Mouse (Mus musculus) small intestine, adult 2 months (tissue): ENCODE measurements around the gene Cuedc1. TPM values are rescaled to one million over a fixed set of nuclear protein-coding genes. Genes with fewer than 3 reads are reported as not detected.

Source experiments
- H3K27ac ChIP-seq: fragments of 200-500 bp; 2 replicates; pipeline ENCODE4 v1.5.1; 2012; ENCODE audit warnings: low read depth, low read length, control low read depth, inconsistent platforms; ENCODE audit not compliant: insufficient read depth
- H3K27me3 ChIP-seq: fragments of 200-500 bp; 2 replicates; pipeline ENCODE4 v1.6.1; 2012; ENCODE audit warnings: mild to moderate bottlenecking, moderate library complexity, low read length, inconsistent platforms; ENCODE audit not compliant: control insufficient read depth, insufficient read depth
- H3K36me3 ChIP-seq: fragments of 200-500 bp; 2 replicates; pipeline ENCODE4 v1.6.1; 2012; ENCODE audit warnings: mild to moderate bottlenecking, low read length, control low read depth, inconsistent platforms; ENCODE audit not compliant: control insufficient read depth, insufficient read depth
- H3K4me1 ChIP-seq: fragments of 200-500 bp; 2 replicates; pipeline ENCODE4 v1.6.1; 2012; ENCODE audit warnings: low read length, inconsistent platforms, mixed read lengths; ENCODE audit not compliant: control insufficient read depth, insufficient read depth, insufficient read length
- H3K4me3 ChIP-seq: fragments of 200-500 bp; 2 replicates; pipeline ENCODE4 v1.5.1; 2012; ENCODE audit warnings: low read depth, mild to moderate bottlenecking, control low read depth, inconsistent platforms, low read length, moderate library complexity
- CTCF ChIP-seq: fragments of 200-500 bp; IDR thresholded peaks from 2 replicates; pipeline ENCODE4 v1.5.1; 2012; ENCODE audit warnings: low read depth, mild to moderate bottlenecking, control low read depth, inconsistent platforms, low read length, moderate library complexity, mixed read lengths; ENCODE audit not compliant: insufficient replicate concordance, insufficient read length; ENCODE audit errors: extremely low read depth
- POLR2A ChIP-seq: fragments of 200-500 bp; IDR thresholded peaks from 2 replicates; pipeline ENCODE4 v1.6.1; 2012; ENCODE audit warnings: low read depth, mild to moderate bottlenecking, control low read depth, inconsistent platforms, low read length, moderate library complexity
- WGBS: fragments of 180-500 bp; shearing (Covaris S2); methylation state at CpG from one replicate; pipeline ENCODE4 v1.1.7; 2018; 5-methylcytosine and 5-hydroxymethylcytosine counted together
- polyA plus RNA-seq: library from polyadenylated mRNA; depleted of rRNA; stranded (reverse); fragments of >200 nt; gene quantifications from 2 replicates; pipeline ENCODE4 v1.2.3, GENCODE M21; 2012

Cuedc1 gene
- polyA plus RNA-seq, 1 experiment, result 13.3 TPM

DNA sequence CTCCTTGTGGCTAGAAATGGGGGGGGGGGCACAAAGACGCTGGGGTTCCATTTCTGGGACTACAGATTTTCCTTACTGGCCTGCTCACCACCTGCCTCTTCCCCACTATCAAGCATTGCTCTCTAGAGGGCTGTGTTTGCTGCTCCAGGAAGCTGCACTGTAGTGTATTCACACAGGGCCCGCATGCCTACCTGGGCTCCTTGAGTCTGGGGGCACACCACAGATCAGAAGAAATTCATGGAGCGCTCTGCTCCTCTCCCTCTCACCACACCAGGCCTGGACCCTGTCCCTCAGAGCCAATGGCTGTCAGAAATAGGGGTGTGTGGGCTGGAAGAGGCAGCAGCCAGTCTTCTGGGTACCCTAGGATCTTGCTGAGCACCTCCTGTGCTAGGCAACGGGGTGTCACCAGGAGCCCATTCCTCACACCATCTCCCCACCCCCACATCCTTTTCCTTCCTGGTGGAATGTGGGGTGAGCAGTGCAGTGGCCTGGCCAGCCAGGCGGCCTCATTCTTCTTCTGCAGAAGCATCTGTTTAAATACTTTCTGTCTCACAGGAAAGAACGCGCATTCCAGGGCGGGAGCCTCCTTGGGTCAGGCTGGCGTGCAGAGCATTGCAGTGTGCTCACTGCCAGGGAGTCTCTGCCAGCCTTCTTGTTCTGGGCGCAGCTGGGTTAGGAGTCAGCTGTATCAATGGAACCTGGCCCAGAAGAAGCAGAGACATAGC is 74.9 kb downstream of the Cuedc1 start:
- Histone ChIP-seq H3K4me3 (no peak overlapping the region), H3K27ac (peak overlapping the region; percentile 63), H3K27me3 (peaks cover 3% of the 10 kb centered on the region; the same call in 1 of the 2 replicates), H3K4me1 (no peaks in the 10 kb centered on the region), H3K36me3 (no peaks in the 10 kb centered on the region)
- WGBS, result 64% methylated on average over 10 of the region's 10 CpGs
- TF ChIP-seq POLR2A (no peak), CTCF (no peak)

- WGBS, result 50% methylated on average over 9 of the region's 9 CpGs
- Histone ChIP-seq H3K27ac (peak overlapping the region; percentile 44; the same call in 1 of the 2 replicates), H3K4me1 (no peaks in the 10 kb centered on the region), H3K27me3 (peaks cover 3% of the 10 kb centered on the region; the same call in 1 of the 2 replicates), H3K4me3 (no peak overlapping the region), H3K36me3 (no peaks in the 10 kb centered on the region)
- TF ChIP-seq POLR2A (no peak), CTCF (no peak)
Measured at GRCm38 (mm10) chr11:88173386-88174025, 75.6 kb downstream of the Cuedc1 start.

DNA sequence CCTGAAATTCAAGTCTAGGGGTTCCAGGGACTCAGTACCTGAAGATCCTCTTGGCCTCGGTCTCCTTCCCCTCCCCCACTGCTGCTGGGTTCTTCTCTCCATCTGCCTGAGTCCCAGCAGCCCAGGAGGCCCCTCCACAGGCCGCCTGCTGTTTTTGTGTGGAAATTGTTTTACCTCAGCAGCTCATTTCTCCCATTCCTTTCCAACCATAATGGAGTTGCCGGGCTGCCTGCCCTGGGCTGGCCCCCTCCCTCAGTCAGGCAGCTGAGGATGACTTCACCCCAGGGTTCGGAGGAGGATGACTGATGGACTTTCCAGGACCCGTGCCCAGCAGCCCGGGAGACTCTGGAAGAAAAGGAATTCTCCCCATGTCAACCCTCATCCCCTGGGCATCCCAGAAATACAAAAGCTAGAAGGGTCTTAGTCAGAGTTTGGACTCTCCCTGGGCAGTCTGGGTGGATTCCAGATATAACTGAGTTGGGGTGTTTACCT is 82.7 kb downstream of the Cuedc1 start:
- WGBS, result 60% methylated on average over 6 of the region's 6 CpGs
- Histone ChIP-seq H3K27me3 (no peaks in the 10 kb centered on the region), H3K4me1 (no peaks in the 10 kb centered on the region; the same call in 1 of the 2 replicates), H3K27ac (peak overlapping the region; percentile 73), H3K4me3 (no peak overlapping the region), H3K36me3 (no peaks in the 10 kb centered on the region)
- TF ChIP-seq POLR2A (no peak), CTCF (no peak)

DNA sequence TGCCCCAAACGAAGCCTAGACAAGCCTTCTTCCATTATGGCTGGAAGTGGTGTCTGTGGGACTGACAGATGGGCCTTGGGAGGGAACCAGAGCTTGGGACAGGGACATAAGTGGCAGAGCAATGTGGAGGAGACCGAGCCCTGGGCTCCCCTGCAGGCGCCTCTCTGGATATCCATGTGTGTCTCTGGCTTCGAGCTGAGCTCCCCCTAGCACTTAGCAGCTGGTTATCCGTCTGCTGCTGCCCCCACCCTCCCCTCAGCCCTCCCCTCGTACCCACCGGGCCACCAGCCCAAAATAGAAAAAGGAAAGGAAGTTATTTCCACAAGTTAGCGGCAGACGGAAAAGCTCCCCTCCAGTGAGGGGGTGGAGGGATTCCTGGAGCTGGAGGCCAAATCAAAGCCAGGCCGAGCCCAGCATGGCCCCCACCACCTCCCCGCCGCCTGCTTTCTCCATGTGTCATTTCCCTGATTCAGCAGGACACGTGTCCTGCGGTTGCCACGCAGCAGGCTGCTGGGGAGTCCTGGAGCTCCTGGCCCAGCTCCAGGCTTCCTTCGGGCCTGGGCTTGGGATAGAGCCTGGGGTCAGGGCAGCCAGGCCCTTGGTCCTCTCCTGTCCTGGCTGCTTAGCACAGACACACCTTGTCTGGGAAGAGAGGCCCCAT is 83.2 kb downstream of the Cuedc1 start:
- Histone ChIP-seq H3K4me1 (no peaks in the 10 kb centered on the region; the same call in 1 of the 2 replicates), H3K36me3 (no peaks in the 10 kb centered on the region), H3K4me3 (no peak overlapping the region), H3K27ac (peak overlapping the region; percentile 81), H3K27me3 (no peaks in the 10 kb centered on the region)
- TF ChIP-seq CTCF (no peak), POLR2A (no peak)
- WGBS, result 69% methylated on average over 16 of the region's 16 CpGs

DNA sequence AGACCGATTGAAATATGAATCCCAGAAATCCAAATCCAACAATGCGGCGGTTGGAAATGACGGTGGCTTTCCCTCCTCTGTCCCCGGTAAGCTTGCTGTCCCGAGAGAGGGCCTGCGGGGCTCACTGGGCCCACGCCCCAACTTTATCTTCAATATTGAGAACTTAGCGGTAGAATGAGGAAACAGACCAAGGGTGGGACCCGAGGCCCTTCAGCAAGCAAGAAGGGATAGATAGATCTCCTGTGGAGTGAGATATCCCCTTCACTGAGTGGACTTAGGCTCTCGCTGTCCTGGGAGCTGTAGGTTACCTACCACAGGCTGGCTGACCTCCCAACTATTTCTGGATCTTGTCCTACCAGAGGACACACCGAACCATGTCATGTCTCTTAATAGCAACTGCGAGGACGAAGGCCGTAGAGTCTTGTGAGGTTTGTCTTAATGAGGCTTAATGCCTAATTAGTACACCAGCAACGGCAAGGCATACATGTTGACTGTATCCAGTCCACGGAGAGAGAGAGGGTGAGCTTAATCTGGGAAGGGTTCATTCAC is 86.8 kb downstream of the Cuedc1 start:
- no peaks in the 10 kb centered on the region for H3K36me3 ChIP-seq
- no peak overlapping the region for H3K27ac ChIP-seq
- no peaks in the 10 kb centered on the region for H3K27me3 ChIP-seq
- TF ChIP-seq CTCF (no peak), POLR2A (no peak)
- H3K4me3 ChIP-seq, result no peak overlapping the region
- WGBS, result 79% methylated on average over 17 of the region's 17 CpGs
- peaks cover 2% of the 10 kb centered on the region; the same call in 1 of the 2 replicates for H3K4me1 ChIP-seq

DNA sequence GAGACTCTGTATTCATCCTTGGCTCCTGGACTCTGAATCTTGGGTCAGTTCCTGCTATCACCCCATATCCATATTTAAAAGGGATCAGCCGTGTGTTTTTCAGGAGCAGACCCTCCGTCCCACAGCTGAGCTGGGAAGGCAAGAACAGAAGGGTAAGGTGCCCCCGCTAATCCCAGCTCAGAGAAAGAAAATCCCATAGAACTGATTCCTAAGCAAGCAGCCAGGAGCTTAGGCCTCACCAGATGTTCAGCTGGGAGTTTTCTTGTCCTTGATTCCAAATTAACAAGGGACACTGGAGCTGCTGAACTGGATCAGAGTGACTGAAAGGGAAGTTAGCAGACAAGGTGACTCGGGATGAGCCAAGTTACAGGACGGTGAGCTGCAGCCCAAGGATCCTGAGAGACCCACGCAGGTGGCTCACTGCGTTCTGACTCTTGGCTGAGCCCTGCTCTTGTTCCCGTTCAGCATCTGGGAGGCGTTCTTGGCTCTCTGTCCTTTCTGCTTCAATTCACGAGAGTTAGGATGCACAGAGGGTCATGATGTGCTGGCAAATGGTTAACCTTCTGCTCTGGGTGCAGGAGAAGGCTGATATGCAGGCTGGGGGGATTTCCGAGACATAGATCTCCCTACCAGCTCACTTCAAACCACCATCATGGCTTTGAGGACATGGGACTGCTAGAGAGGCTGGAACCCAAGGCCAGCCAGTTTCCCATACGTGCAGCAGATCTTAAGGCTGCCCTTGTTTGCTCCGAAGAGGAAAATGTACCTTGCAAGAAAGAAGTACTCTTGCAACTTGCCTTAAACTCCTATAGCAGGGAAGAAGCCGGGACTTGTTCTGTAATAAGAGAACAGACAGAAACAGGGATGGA is 88.5 kb downstream of the Cuedc1 start:
- Histone ChIP-seq H3K4me1 (peaks cover 2% of the 10 kb centered on the region; the same call in 1 of the 2 replicates), H3K36me3 (no peaks in the 10 kb centered on the region), H3K4me3 (no peak overlapping the region), H3K27me3 (no peaks in the 10 kb centered on the region), H3K27ac (peak overlapping the region; percentile 28; the same call in 1 of the 2 replicates)
- TF ChIP-seq CTCF, result no peak
- no peak for TF ChIP-seq POLR2A
- WGBS, result 91% methylated on average over 14 of the region's 14 CpGs
